Mouse (Mus musculus): ENCODE results near the gene Pa2g4. TPM values are rescaled to one million over a fixed set of nuclear protein-coding genes. Genes with fewer than 3 reads are reported as not detected.
"Not testable (repeated sequence)": the region's sequence is repeated elsewhere in the genome, so short reads cannot be mapped to it uniquely, and the experiment has no call there.

Pa2g4 gene
- polyA plus RNA-seq (2011; ENCODE audit: insufficient read depth, insufficient read length, low read depth, missing spikeins) = 366 and 396 TPM in 2 replicates

DNA sequence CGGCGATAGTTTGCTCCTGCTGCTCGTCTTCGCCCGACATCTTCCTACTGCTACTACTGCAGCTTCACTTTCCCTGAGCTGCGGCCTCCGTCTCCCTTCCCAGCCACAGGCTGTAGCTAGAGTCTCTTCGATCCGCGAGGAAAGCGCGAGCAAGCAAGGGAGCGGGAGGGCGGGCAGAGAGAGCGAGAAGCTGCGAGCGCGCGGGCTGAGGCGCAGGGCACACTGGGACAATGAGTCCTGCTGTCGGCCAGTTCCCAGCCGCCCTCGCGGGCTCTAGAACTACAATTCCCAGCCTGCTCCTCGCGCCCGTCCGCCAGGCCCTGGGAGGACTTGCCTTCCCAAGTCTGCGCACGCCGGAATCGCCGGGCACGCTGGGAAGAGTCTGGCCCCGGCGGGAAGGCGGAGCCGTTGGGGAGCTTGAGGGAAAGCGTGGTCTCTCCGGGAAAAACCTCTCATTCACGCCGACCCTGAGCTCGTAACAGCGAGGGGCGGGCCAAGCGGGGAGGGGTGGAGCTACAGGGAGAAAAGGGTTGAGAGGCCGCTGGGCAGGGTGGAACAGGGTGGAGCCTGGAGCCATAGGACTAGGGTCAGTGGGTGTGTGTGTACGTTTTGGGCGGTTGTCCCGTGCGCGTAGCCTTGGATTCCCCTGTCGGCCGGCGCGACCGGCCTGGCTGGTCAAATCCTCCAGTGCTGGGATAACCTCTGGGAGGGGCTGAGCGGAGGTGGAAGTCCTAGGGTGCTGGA, at the start of gene Pa2g4:
Gene Pa2g4 (minus strand): TSS at position 200 of the 744 bp plus-strand sequence.
- H3K4me1 ChIP-seq (ENCODE audit: control insufficient read depth, insufficient read depth, low read length) = peaks cover 2% of the 10 kb centered on the region

DNA sequence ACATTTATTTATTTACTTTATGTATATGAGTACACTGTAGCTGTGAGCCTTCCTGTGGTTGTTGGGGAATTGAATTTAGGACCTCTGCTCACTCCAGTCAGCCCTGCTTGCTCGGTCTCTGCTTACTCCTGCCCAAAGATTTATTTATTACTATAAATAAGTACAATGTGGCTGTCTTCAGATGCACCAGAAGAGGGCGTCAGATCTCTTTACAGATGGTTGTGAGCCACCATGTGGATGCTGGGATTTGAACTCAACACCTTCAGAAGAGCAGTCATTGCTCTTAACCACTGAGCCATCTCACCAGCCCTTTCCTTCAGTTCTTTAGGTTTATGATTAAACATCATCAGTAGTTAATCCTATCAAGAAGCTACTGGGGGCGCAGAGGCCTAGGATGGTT, 49.1 kb upstream of the Pa2g4 start:
- no peaks in the 10 kb centered on the region for H3K4me1 ChIP-seq (ENCODE audit: control insufficient read depth, insufficient read depth, low read length)
- H3K4me3 ChIP-seq (ENCODE audit: low read depth, low read length) = no peak overlapping the region
- no peaks in the 10 kb centered on the region for H3K9me3 ChIP-seq (replicated peaks; ENCODE audit: control insufficient read depth, insufficient read depth, low read length, poor library complexity, severe bottlenecking)
- no peak for TF ChIP-seq POLR2A (IDR thresholded peaks at IDR 0.05; ENCODE audit: insufficient read depth, low read length)
- TF ChIP-seq EP300 (IDR thresholded peaks at IDR 0.05; ENCODE audit: insufficient read depth, low read depth, low read length) = no peak
- TF ChIP-seq CTCF (IDR thresholded peaks at IDR 0.05; ENCODE audit: low read depth, low read length) = no peak
- H3K27me3 ChIP-seq (ENCODE audit: control insufficient read depth, insufficient read depth, low read length, poor library complexity, severe bottlenecking) = no peaks in the 10 kb centered on the region
- H3K36me3 ChIP-seq (ENCODE audit: control insufficient read depth, insufficient read depth, low read length, poor library complexity, severe bottlenecking) = no peaks in the 10 kb centered on the region
- no peak overlapping the region for H3K27ac ChIP-seq (ENCODE audit: insufficient read depth, low read length)
- no peak overlapping the region for H3K9ac ChIP-seq (ENCODE audit: low read depth, poor library complexity, severe bottlenecking)

More for the DNA sequence above, at the start of gene Pa2g4:
- peak within 1 kb of the TSS; percentile 86 for H3K4me3 ChIP-seq (ENCODE audit: low read depth, low read length)
- H3K9ac ChIP-seq (ENCODE audit: low read depth, poor library complexity, severe bottlenecking) = peak within 1 kb of the TSS; percentile 92
- peak within 1 kb of the TSS; percentile 75 for H3K27ac ChIP-seq (ENCODE audit: insufficient read depth, low read length)
- H3K9me3 ChIP-seq (replicated peaks; ENCODE audit: control insufficient read depth, insufficient read depth, low read length, poor library complexity, severe bottlenecking) = no peaks in the 10 kb centered on the region
- no peaks in the 10 kb centered on the region for H3K27me3 ChIP-seq (ENCODE audit: control insufficient read depth, insufficient read depth, low read length, poor library complexity, severe bottlenecking)
- TF ChIP-seq POLR2A (IDR thresholded peaks at IDR 0.05; ENCODE audit: insufficient read depth, low read length) = peak; percentile 98
- TF ChIP-seq CTCF (IDR thresholded peaks at IDR 0.05; ENCODE audit: low read depth, low read length) = no peak
- peak; percentile 72; the same call in 1 of the 2 replicates for TF ChIP-seq EP300 (IDR thresholded peaks at IDR 0.05; ENCODE audit: insufficient read depth, low read depth, low read length)
- peaks cover 35% of the 10 kb centered on the region for H3K36me3 ChIP-seq (ENCODE audit: control insufficient read depth, insufficient read depth, low read length, poor library complexity, severe bottlenecking)

GRCm38 (mm10) chr10:128613820-128614219, 48.0 kb upstream of the Pa2g4 start:
- H3K27ac ChIP-seq (ENCODE audit: insufficient read depth, low read length) = not testable (repeated sequence)

GRCm38 (mm10) chr10:128613154-128613440, 47.3 kb upstream of the Pa2g4 start:
- H3K27me3 ChIP-seq (ENCODE audit: control insufficient read depth, insufficient read depth, low read length, poor library complexity, severe bottlenecking) = no peaks in the 10 kb centered on the region
- no peaks in the 10 kb centered on the region for H3K36me3 ChIP-seq (ENCODE audit: control insufficient read depth, insufficient read depth, low read length, poor library complexity, severe bottlenecking)
- no peak overlapping the region for H3K27ac ChIP-seq (ENCODE audit: insufficient read depth, low read length)
- H3K9me3 ChIP-seq (replicated peaks; ENCODE audit: control insufficient read depth, insufficient read depth, low read length, poor library complexity, severe bottlenecking) = no peaks in the 10 kb centered on the region
- peak overlapping the region; percentile 24; the same call in 1 of the 2 replicates for H3K9ac ChIP-seq (ENCODE audit: low read depth, poor library complexity, severe bottlenecking)
- no peaks in the 10 kb centered on the region for H3K4me1 ChIP-seq (ENCODE audit: control insufficient read depth, insufficient read depth, low read length)
- no peak for TF ChIP-seq CTCF (IDR thresholded peaks at IDR 0.05; ENCODE audit: low read depth, low read length)
- TF ChIP-seq POLR2A (IDR thresholded peaks at IDR 0.05; ENCODE audit: insufficient read depth, low read length) = no peak
- TF ChIP-seq EP300 (IDR thresholded peaks at IDR 0.05; ENCODE audit: insufficient read depth, low read depth, low read length) = no peak
- H3K4me3 ChIP-seq (ENCODE audit: low read depth, low read length) = no peak overlapping the region

More at GRCm38 (mm10) chr10:128613820-128614219, 48.0 kb upstream of the Pa2g4 start:
- not testable (repeated sequence) for H3K9ac ChIP-seq (ENCODE audit: low read depth, poor library complexity, severe bottlenecking); H3K27me3 ChIP-seq (ENCODE audit: control insufficient read depth, insufficient read depth, low read length, poor library complexity, severe bottlenecking); H3K36me3 ChIP-seq (ENCODE audit: control insufficient read depth, insufficient read depth, low read length, poor library complexity, severe bottlenecking); H3K4me3 ChIP-seq (ENCODE audit: low read depth, low read length); H3K4me1 ChIP-seq (ENCODE audit: control insufficient read depth, insufficient read depth, low read length); H3K9me3 ChIP-seq (replicated peaks; ENCODE audit: control insufficient read depth, insufficient read depth, low read length, poor library complexity, severe bottlenecking)

- no peak for TF ChIP-seq EP300 (IDR thresholded peaks at IDR 0.05; ENCODE audit: insufficient read depth, low read depth, low read length)
- peak; percentile 65 for TF ChIP-seq CTCF (IDR thresholded peaks at IDR 0.05; ENCODE audit: low read depth, low read length)
- TF ChIP-seq POLR2A (IDR thresholded peaks at IDR 0.05; ENCODE audit: insufficient read depth, low read length) = no peak
- no peaks in the 10 kb centered on the region for H3K27me3 ChIP-seq (ENCODE audit: control insufficient read depth, insufficient read depth, low read length, poor library complexity, severe bottlenecking)
- peak overlapping the region; percentile 19; the same call in 1 of the 2 replicates for H3K4me3 ChIP-seq (ENCODE audit: low read depth, low read length)
- no peaks in the 10 kb centered on the region for H3K36me3 ChIP-seq (ENCODE audit: control insufficient read depth, insufficient read depth, low read length, poor library complexity, severe bottlenecking)
- H3K9me3 ChIP-seq (replicated peaks; ENCODE audit: control insufficient read depth, insufficient read depth, low read length, poor library complexity, severe bottlenecking) = no peaks in the 10 kb centered on the region
- H3K27ac ChIP-seq (ENCODE audit: insufficient read depth, low read length) = no peak overlapping the region
- no peaks in the 10 kb centered on the region for H3K4me1 ChIP-seq (ENCODE audit: control insufficient read depth, insufficient read depth, low read length)
- H3K9ac ChIP-seq (ENCODE audit: low read depth, poor library complexity, severe bottlenecking) = peak overlapping the region; percentile 24; the same call in 1 of the 2 replicates
Observed at GRCm38 (mm10) chr10:128612433-128613153, 46.8 kb upstream of the Pa2g4 start.

- Histone ChIP-seq H3K27me3 (ENCODE audit: control insufficient read depth, insufficient read depth, low read length, poor library complexity, severe bottlenecking) (no peaks in the 10 kb centered on the region), H3K36me3 (ENCODE audit: control insufficient read depth, insufficient read depth, low read length, poor library complexity, severe bottlenecking) (no peaks in the 10 kb centered on the region), H3K4me3 (ENCODE audit: low read depth, low read length) (no peak overlapping the region), H3K9me3 (replicated peaks; ENCODE audit: control insufficient read depth, insufficient read depth, low read length, poor library complexity, severe bottlenecking) (no peaks in the 10 kb centered on the region), H3K4me1 (ENCODE audit: control insufficient read depth, insufficient read depth, low read length) (no peaks in the 10 kb centered on the region), H3K9ac (ENCODE audit: low read depth, poor library complexity, severe bottlenecking) (no peak overlapping the region), H3K27ac (ENCODE audit: insufficient read depth, low read length) (peak overlapping the region; percentile 72)
- TF ChIP-seq EP300 (IDR thresholded peaks at IDR 0.05; ENCODE audit: insufficient read depth, low read depth, low read length) = peak; percentile 84
- no peak for TF ChIP-seq POLR2A (IDR thresholded peaks at IDR 0.05; ENCODE audit: insufficient read depth, low read length)
Observed at GRCm38 (mm10) chr10:128606483-128606882, 40.7 kb upstream of the Pa2g4 start.
